23 mouse cellular contexts compared by ENCODE assay signal in genomic region chr11:114025056-114025455, GRCm38 (mm10). TPM values are rescaled to one million over a fixed set of nuclear protein-coding genes. Genes with fewer than 3 reads are reported as not detected.
"Had no signal": no experiment of that assay in that cellular context is flagged by ENCODE, and none has a peak within 500 bp of the region (broad histone marks: within the 10 kb centered on the region; RNA-seq: fewer than 3 reads in every experiment).

No protein-coding gene starts in this region.

- H3K4me3 ChIP-seq: lung, embryonic 15.5 days; midbrain, embryonic 10.5 days; midbrain, embryonic 12.5 days; myocyte; neural tube, embryonic 13.5 days; neural tube, embryonic 15.5 days; stomach, embryonic 15.5 days had no signal

- ATAC-seq: lung, postnatal 0 days; midbrain, embryonic 16.5 days had no signal

- H3K27me3 ChIP-seq: lung, embryonic 15.5 days; neural tube, embryonic 13.5 days; neural tube, embryonic 15.5 days; stomach, embryonic 15.5 days had no signal

- DNase-seq: lung, adult 18-20 months; lung, postnatal 14 days; lung, postnatal 4 days; midbrain, embryonic 14.5 days; retina, postnatal 1 day; right cerebral cortex, adult 18-20 months; right cerebral cortex, postnatal 25 days; right cerebral cortex, postnatal 4 days; spleen, adult 18-20 months; thymus, adult 18-20 months; thymus, postnatal 14 days; thymus, postnatal 36 days had no signal

- H3K9ac ChIP-seq: lung, embryonic 15.5 days; midbrain, embryonic 12.5 days; neural tube, embryonic 13.5 days; neural tube, embryonic 15.5 days; stomach, embryonic 15.5 days had no signal

- H3K36me3 ChIP-seq: lung, embryonic 15.5 days; midbrain, embryonic 10.5 days; midbrain, embryonic 12.5 days; neural tube, embryonic 13.5 days; neural tube, embryonic 15.5 days; stomach, embryonic 15.5 days had no signal

- H3K4me2 ChIP-seq: lung, embryonic 15.5 days; midbrain, embryonic 12.5 days; neural tube, embryonic 13.5 days; neural tube, embryonic 15.5 days; stomach, embryonic 15.5 days had no signal

- H3K9me3 ChIP-seq: lung, embryonic 15.5 days; midbrain, embryonic 10.5 days; midbrain, embryonic 12.5 days; neural tube, embryonic 13.5 days; neural tube, embryonic 15.5 days; stomach, embryonic 15.5 days had no signal

- H3K27ac ChIP-seq: lung, embryonic 15.5 days; midbrain, embryonic 12.5 days; neural tube, embryonic 13.5 days; neural tube, embryonic 15.5 days; stomach, embryonic 15.5 days; stomach, postnatal 0 days had no signal

RNA-seq across cellular contexts. Expression of gene Sdk2, which starts 41.8 kb away (rescaled TPM):
- total RNA-seq: megakaryocyte-erythroid progenitor cell, adult 5-6 weeks had no signal
